Mouse (Mus musculus): ENCODE measurements around the gene Scin. TPM values are rescaled to one million over a fixed set of nuclear protein-coding genes. Genes with fewer than 3 reads are reported as not detected.

Scin gene
- polyA plus RNA-seq, 1 experiment from 2014 or later, result 0.82 TPM

DNA sequence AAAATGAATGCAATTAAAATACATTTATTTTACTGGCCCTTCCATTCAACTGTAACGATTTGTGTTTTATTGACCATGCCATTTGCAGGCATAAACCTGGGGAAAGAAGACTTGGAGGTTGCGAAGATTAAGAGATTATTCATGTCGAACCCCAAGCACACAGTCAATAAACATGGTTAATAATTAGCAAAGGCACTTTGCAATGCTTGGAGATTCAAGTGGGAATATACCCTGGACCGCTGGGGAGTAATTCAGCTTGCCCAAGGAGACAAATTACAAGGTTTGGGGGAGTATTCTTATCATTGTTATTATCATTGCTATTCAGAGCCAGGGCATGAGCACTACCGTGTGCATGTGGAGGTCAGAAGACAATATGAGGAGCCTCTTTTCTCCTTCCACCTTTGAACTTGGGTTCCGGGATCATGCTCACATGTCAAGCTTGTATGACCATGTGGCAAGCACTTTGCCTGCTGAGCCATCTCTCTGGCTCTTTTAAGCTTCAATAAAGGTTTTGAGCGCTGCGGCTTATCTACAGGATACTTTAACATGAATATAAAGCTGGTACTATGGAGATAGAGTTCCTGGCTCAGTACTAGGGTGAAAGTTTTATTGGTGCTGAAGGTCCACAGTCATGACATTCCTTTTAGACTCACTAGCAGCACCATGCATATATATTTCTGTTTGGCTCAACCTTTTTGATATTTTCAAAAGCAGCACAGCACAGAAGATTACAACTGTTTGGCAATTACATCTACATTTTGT lies 5.6 kb upstream of the Scin start:
- Histone ChIP-seq H3K4me3 (no peak overlapping the region), H3K4me1 (no peaks in the 10 kb centered on the region), H3K9ac (no peak overlapping the region), H3K9me3 (no peaks in the 10 kb centered on the region), H3K4me2 (replicated peaks) (no peak overlapping the region), H3K27ac (no peak overlapping the region), H3K36me3 (no peaks in the 10 kb centered on the region), H3K27me3 (replicated peaks) (no peaks in the 10 kb centered on the region)
- ATAC-seq (ENCODE audit: low FRiP score, low read depth), result no peak
- 76% methylated on average over 8 of the region's 8 CpGs for WGBS

DNA sequence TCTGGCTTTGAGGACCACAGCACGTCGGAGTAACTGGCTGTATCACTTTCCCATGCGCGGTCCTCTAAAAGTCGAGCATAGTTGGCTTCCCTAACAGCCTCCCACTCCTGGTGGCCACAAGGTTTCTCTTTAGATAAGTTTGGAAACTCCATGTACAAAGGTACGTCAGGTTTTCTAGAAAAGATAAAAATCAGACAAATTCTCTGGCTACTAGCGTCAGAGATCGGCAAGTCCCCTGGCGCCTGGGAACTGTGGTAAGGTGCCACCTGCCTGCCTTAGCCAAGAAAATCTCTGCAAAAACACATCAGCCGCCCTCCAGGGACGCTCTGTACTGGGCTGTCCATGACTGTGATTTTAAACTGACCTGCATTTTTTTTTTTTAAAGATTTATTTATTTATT lies 501 bp upstream of the Scin start:
- Histone ChIP-seq H3K4me2 (replicated peaks) (peak overlapping the region; percentile 84), H3K4me3 (no peak overlapping the region), H3K27ac (no peak overlapping the region), H3K9ac (no peak overlapping the region), H3K36me3 (no peaks in the 10 kb centered on the region), H3K27me3 (replicated peaks) (peaks cover 22% of the 10 kb centered on the region), H3K9me3 (no peaks in the 10 kb centered on the region), H3K4me1 (peaks cover 12% of the 10 kb centered on the region)
- no peak for ATAC-seq (ENCODE audit: low FRiP score, low read depth)
- 56% methylated on average over 11 of the region's 11 CpGs for WGBS

DNA sequence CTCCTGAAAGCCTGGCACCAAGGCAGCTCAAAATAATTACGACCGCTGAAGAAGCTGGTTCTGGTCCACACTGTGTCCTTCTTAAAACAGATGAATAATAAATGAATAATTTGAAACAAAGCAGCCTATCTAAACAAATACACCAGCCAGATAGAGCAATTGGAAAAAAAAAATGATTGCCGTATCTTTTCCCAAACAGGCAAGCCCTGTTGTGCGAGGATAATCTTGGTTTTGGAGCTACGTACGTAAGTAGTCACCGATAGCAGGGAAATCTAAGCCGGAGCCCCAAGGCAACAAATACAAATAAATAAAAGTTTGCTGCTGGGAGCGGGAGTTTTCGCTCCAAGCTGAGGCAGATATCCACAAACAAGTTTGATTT lies 845 bp downstream of the Scin start:
- Histone ChIP-seq H3K27me3 (replicated peaks) (peaks cover 22% of the 10 kb centered on the region), H3K9me3 (no peaks in the 10 kb centered on the region), H3K27ac (no peak overlapping the region), H3K4me2 (replicated peaks) (peak overlapping the region; percentile 84), H3K4me3 (peak overlapping the region; percentile 35), H3K9ac (no peak overlapping the region), H3K36me3 (no peaks in the 10 kb centered on the region), H3K4me1 (peaks cover 12% of the 10 kb centered on the region)
- no peak for ATAC-seq (ENCODE audit: low FRiP score, low read depth)
- WGBS, result 22% methylated on average over 10 of the region's 10 CpGs

DNA sequence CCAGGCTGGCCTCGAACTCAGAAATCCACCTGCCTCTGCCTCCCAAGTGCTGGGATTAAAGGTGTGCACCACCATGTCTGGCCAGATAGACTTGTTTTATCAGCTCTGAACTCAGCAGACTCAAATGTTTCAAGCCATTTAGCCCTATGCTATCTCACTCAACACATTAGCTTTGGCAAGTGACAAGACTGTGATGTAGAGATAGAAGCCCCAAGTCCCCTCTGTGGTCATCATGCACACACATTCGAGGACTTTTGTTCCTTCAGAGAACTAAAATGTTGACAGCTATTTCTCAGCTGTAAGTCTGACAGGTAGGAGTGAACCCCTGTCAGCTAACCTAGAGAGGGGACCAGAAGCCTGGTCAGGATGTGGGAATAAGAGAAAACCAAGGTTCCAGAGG lies 15.2 kb downstream of the Scin start:
- Histone ChIP-seq H3K9ac (no peak overlapping the region), H3K36me3 (no peaks in the 10 kb centered on the region), H3K27me3 (replicated peaks) (no peaks in the 10 kb centered on the region), H3K9me3 (no peaks in the 10 kb centered on the region), H3K4me2 (replicated peaks) (no peak overlapping the region), H3K4me1 (no peaks in the 10 kb centered on the region), H3K4me3 (no peak overlapping the region), H3K27ac (no peak overlapping the region)
- WGBS, result 78% methylated on average over 2 of the region's 2 CpGs
- ATAC-seq (ENCODE audit: low FRiP score, low read depth), result no peak

DNA sequence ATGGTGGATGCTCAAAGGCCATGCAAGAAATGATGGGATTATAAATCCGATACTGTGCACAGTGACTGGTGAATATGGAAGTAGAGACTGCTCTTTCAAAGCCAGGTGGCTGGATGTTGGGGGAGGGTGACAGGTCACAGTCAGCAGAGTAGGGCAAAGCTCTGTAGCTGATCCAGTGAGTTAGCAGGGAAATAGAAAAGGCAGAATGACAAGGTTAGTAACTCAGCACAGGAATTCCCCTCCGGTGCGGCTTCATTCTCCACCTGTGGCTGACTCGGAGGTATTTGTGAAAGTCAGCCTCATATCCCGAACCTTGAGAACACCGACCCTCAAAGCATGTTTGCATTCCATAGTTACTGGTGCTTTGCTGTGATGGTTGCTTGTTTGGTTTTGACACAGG lies 17.0 kb downstream of the Scin start:
- Histone ChIP-seq H3K36me3 (no peaks in the 10 kb centered on the region), H3K4me3 (no peak overlapping the region), H3K27ac (no peak overlapping the region), H3K9ac (no peak overlapping the region), H3K4me1 (no peaks in the 10 kb centered on the region), H3K27me3 (replicated peaks) (no peaks in the 10 kb centered on the region), H3K9me3 (no peaks in the 10 kb centered on the region), H3K4me2 (replicated peaks) (no peak overlapping the region)
- WGBS, result 95% methylated on average over 6 of the region's 6 CpGs
- ATAC-seq (ENCODE audit: low FRiP score, low read depth), result no peak

DNA sequence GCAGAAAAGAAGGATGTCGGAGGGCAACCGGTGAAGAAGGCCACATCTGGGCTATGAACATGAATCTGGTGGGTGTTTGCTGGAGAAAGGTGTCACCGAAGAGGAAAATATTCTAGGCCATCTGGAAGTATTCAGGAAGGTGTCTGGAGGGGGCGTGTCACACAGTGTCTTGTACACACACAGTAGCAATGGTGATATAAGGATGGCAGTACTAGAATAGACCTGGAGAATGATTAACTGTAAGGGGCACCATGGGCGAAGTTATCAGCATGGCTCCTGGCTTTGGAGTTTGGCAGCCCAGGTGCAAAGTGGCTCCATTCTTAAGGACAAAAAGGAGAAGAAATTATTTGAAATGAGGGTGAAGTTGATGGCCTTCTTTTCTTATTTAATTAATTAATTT lies 17.8 kb downstream of the Scin start:
- Histone ChIP-seq H3K4me2 (replicated peaks) (no peak overlapping the region), H3K36me3 (no peaks in the 10 kb centered on the region), H3K27me3 (replicated peaks) (no peaks in the 10 kb centered on the region), H3K4me3 (no peak overlapping the region), H3K27ac (no peak overlapping the region), H3K9ac (no peak overlapping the region), H3K9me3 (no peaks in the 10 kb centered on the region), H3K4me1 (no peaks in the 10 kb centered on the region)
- WGBS, result 78% methylated on average over 5 of the region's 5 CpGs
- no peak for ATAC-seq (ENCODE audit: low FRiP score, low read depth)

DNA sequence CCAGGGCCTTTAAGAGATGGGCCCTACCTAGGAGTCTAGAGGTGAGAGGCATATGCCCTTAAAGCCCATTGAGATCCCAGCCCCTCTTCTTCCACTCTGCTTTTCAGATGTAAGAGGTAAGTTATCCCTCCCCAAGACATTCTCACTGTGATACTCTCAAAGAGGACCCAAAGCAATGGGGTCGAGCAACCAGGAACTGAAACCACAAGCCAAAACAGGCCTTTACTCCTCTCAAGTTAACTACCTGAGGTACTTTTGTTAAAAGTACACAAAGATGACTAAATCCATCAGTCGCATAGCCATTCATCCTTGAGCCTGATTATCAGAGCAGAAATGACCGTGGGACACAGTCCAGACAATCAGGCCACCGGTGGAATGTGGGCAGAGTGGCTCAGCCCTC lies 19.1 kb downstream of the Scin start:
- 93% methylated on average over 4 of the region's 4 CpGs for WGBS
- H3K36me3 ChIP-seq, result no peaks in the 10 kb centered on the region
- H3K9ac ChIP-seq, result no peak overlapping the region
- no peak overlapping the region for H3K27ac ChIP-seq
- no peak overlapping the region for H3K4me2 ChIP-seq (replicated peaks)
- no peak for ATAC-seq (ENCODE audit: low FRiP score, low read depth)
- H3K9me3 ChIP-seq, result no peaks in the 10 kb centered on the region
- no peak overlapping the region for H3K4me3 ChIP-seq
- no peaks in the 10 kb centered on the region for H3K27me3 ChIP-seq (replicated peaks)
- H3K4me1 ChIP-seq, result no peaks in the 10 kb centered on the region

DNA sequence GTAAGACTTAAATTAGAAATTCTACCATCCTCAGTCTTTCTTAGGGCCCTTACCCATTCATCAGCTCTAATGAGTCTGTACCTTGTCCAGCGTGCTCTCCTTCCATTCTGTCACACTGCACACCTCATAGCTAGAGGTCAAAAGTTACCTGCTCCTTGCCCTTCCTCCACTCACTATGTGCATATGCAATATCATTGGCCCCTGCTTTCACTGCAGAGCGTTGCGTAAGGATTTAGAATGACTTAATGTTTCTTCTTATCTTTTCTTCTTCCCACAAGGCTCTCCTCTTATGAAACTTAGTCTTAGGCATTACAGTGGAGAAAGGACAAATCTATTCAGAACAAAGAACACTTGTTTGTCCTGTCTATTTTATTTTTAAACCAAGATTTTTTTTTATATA lies 20.0 kb downstream of the Scin start:
- H3K4me1 ChIP-seq, result no peaks in the 10 kb centered on the region
- WGBS, result 96% methylated on average over 3 of the region's 3 CpGs
- no peak overlapping the region for H3K4me2 ChIP-seq (replicated peaks)
- no peak for ATAC-seq (ENCODE audit: low FRiP score, low read depth)
- no peak overlapping the region for H3K9ac ChIP-seq
- H3K9me3 ChIP-seq, result no peaks in the 10 kb centered on the region
- no peaks in the 10 kb centered on the region for H3K27me3 ChIP-seq (replicated peaks)
- H3K27ac ChIP-seq, result no peak overlapping the region
- H3K4me3 ChIP-seq, result no peak overlapping the region
- H3K36me3 ChIP-seq, result no peaks in the 10 kb centered on the region

DNA sequence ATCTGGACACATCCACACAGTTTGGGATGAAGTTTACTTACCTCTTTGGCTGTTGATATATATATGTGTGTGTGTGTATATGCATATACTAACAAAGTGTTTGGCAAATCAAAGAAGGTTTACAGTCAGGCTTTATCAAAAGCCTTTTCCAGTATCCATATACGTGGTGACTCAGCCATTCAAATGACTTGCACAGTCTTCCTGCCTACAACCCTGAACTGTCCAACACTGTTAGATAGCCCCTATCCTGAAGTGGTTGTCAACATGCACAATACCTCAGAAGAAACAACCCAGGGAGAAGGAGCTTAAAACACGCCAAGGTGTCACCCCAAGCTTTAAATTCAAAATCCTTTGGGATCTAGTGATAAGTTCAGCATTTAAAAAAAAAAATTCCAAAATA lies 20.4 kb downstream of the Scin start:
- no peak overlapping the region for H3K9ac ChIP-seq
- H3K27ac ChIP-seq, result no peak overlapping the region
- no peak overlapping the region for H3K4me3 ChIP-seq
- 87% methylated on average over 2 of the region's 2 CpGs for WGBS
- no peak for ATAC-seq (ENCODE audit: low FRiP score, low read depth)
- H3K36me3 ChIP-seq, result no peaks in the 10 kb centered on the region
- no peak overlapping the region for H3K4me2 ChIP-seq (replicated peaks)
- H3K9me3 ChIP-seq, result no peaks in the 10 kb centered on the region
- H3K4me1 ChIP-seq, result no peaks in the 10 kb centered on the region
- no peaks in the 10 kb centered on the region for H3K27me3 ChIP-seq (replicated peaks)

DNA sequence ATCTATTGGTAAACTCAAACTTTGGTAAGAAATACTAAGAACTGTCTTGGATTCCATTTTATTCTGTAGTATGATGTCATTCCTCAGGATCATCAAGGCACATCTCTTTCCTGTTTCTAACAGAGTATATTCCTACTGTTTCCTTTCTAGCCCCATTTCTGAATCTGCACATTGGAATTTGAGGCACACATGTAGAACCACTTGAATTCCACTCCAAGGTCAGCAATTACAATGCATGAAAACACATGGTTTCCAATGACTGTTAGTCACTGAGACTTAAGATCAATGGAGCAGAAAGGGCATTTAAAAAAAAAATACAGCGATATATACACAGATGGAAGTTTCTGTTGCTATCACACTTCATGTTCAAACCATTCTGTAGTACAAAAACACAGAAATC lies 24.8 kb downstream of the Scin start:
- 85% methylated on average over 1 of the region's 1 CpGs for WGBS
- Histone ChIP-seq H3K9me3 (no peaks in the 10 kb centered on the region), H3K4me1 (no peaks in the 10 kb centered on the region), H3K4me3 (no peak overlapping the region), H3K4me2 (replicated peaks) (no peak overlapping the region), H3K27ac (no peak overlapping the region), H3K9ac (no peak overlapping the region), H3K27me3 (replicated peaks) (no peaks in the 10 kb centered on the region), H3K36me3 (no peaks in the 10 kb centered on the region)
- no peak for ATAC-seq (ENCODE audit: low FRiP score, low read depth)

DNA sequence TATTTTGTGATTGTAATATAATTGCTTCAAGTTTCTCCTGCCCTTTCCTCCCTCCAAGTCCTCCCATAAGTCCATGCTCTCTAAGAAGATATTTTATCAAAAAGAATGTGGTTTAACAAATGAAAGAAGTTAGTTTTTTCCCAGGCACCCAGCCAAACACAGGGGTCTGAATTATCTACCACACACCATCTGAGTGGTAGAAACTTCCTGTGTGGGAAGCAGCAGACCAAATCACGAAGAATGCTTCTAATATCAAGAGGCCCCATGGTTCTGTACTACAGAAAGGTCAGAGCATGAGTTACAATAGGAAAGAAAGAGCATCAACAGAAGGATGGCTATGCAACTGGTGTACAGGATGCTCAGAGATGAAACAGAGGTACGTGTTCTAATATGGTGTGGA lies 25.9 kb downstream of the Scin start:
- no peak overlapping the region for H3K9ac ChIP-seq
- H3K4me3 ChIP-seq, result no peak overlapping the region
- H3K9me3 ChIP-seq, result no peaks in the 10 kb centered on the region
- no peaks in the 10 kb centered on the region for H3K27me3 ChIP-seq (replicated peaks)
- no peaks in the 10 kb centered on the region for H3K4me1 ChIP-seq
- no peak for ATAC-seq (ENCODE audit: low FRiP score, low read depth)
- H3K36me3 ChIP-seq, result no peaks in the 10 kb centered on the region
- 81% methylated on average over 2 of the region's 2 CpGs for WGBS
- no peak overlapping the region for H3K4me2 ChIP-seq (replicated peaks)
- no peak overlapping the region for H3K27ac ChIP-seq

DNA sequence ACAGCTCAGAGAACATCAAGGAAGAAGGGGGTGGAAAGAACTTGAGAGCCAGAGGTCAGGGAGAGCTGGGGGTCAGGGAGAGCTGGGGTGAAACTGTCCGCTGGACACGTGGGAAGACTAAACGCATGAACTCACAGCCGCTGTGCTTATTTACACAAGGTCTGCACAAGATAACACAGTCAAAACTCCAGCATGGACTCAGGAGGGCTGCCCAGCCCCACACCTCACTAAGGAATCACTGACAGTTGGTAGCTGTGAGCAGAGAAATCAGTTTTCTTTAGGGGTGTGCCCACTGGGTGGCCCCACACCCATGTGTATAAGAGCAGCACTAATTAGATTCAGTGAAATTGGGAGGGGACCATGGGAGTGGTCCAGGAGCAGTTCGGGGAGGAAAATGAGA lies 27.2 kb downstream of the Scin start:
- H3K9me3 ChIP-seq, result no peaks in the 10 kb centered on the region
- H3K4me3 ChIP-seq, result no peak overlapping the region
- no peak for ATAC-seq (ENCODE audit: low FRiP score, low read depth)
- H3K9ac ChIP-seq, result no peak overlapping the region
- WGBS, result 73% methylated on average over 5 of the region's 5 CpGs
- no peak overlapping the region for H3K27ac ChIP-seq
- H3K27me3 ChIP-seq (replicated peaks), result no peaks in the 10 kb centered on the region
- H3K4me1 ChIP-seq, result no peaks in the 10 kb centered on the region
- no peaks in the 10 kb centered on the region for H3K36me3 ChIP-seq
- H3K4me2 ChIP-seq (replicated peaks), result no peak overlapping the region

DNA sequence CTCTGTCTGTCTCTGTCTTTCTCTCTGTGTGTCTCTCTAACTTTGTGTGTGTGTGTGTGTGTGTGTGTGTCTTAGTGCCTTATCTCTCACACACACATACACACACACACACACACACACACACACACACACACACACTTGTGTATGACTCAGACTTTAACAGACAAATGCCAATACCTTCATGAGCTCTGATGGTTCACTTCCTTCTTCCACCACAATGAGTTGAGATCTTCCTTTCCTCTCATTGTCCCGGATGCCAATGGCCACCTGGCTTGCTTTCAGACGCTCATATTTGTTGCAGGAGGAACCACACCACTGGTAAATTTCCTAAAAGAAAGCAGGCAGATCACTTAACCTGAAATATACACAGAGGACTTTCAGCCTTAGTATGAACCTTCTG lies 29.3 kb downstream of the Scin start:
- H3K4me3 ChIP-seq, result no peak overlapping the region
- no peaks in the 10 kb centered on the region for H3K27me3 ChIP-seq (replicated peaks)
- no peaks in the 10 kb centered on the region for H3K36me3 ChIP-seq
- H3K27ac ChIP-seq, result no peak overlapping the region
- ATAC-seq (ENCODE audit: low FRiP score, low read depth), result no peak
- no peaks in the 10 kb centered on the region for H3K4me1 ChIP-seq
- H3K9me3 ChIP-seq, result no peaks in the 10 kb centered on the region
- no peak overlapping the region for H3K9ac ChIP-seq
- H3K4me2 ChIP-seq (replicated peaks), result no peak overlapping the region
- 83% methylated on average over 2 of the region's 2 CpGs for WGBS
